Mouse (Mus musculus) urinary bladder, postnatal 36 days (tissue): ENCODE data around the gene Ankrd12.

Experiments
- DNase-seq, 2 experiments: peaks; one replicate each; pipeline ENCODE4 v3.0.0; 2022; ENCODE audit warnings: low spot score in 2 of 2, mixed read lengths in 1 of 2

The Ankrd12 gene

DNA sequence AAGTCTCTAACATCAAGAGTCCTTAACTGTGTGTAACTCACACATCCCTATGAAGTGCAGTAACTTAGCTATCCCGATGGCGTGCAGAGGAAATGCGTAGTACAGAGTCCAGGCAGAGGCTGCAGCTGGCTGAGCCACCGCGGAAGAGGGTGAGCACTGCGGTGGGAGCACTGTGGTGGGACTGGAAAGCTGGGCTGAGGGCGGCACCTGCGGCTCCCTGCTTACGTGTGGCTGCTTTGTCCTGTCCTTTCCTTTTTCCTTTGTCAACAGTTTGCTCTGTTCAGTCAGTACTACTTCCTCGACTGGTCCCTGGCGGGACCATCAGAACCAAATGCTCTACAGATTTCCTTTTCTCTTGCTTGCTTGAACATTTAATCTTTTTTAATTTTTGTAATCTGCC, 109.1 kb downstream of the Ankrd12 start:
- DNase-seq = no peak

DNA sequence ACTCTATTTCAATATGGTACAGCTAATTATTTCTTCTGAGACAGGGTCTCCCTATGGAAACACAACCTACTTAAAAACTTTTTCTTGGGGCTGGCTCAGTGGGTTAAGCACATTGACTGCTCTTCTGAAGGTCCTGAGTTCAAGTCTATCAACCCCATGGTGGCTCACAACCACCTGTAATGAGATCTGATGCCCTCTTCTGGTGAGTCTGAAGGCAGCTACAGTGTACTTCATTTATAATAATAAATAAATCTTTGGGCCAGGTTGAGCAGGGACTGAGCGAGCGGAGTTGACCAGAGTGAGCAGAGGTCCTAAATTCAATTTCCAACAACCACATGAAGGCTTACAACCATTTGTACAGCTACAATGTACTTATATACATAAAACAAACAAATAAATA, 114.6 kb downstream of the Ankrd12 start:
- DNase-seq = no peak

DNA sequence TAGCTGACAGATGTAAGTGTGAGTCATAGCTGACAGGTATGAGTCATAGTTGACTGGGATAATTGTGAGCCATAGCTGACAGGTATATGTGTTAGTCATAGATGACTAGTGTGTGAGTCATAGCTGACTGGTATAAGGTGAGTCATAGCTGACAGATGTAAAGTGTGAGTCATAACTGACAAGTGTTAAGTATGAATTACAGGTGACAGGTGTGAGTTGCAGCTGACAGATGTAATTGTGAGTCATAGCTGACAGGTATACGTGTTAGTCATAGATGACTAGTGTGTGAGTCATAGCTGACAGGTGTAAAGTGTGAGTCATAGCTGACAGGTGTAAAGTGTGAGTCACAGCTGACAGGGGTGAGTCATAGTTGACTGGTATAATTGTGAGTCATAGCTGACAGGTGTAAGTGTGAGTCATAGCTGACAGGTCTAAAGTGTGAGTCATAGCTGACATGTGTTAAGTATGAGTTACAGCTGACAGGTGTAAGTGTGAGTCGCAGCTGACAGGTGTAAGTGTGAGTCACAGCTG, 115.2 kb downstream of the Ankrd12 start:
- DNase-seq = no peak

DNA sequence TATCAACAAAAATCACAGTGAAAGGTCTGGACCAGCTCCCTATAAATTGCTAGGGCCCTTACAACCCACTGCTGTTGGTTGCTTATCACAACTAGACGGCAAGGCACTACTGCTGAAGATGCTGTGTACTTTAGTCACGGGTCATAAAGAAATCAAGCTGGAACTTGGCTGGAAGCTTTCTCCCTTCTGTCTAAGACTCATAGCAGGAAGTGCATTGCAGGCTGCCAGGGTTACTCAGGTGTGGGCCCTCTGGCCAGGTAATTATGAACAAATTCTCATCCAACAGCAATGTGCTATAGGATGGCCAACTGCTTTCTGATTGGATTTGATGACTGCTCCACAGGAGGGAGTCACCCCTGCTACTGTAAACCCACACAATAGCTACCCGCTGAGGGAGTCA, 117.9 kb downstream of the Ankrd12 start:
- no peak for DNase-seq

DNA sequence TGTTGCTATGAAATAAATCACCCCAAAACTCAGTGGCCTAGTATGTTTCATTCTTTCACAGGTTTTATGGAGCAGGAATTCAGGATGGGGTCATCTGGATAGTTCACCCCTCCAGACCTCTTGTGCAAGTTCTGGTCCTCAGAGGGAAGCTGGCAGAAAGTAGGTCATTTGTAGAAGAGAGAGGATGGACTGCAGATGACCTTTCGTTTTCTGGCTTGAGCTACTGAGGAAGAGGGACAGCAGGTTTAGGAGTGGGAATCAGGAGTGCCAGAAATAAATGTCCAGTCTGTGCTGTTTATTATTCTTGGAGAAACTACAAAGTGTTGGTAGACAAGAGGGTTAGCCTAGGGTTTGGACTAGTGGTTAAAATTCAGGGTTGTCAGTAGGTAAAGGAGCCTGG, 118.5 kb downstream of the Ankrd12 start:
- no peak for DNase-seq

DNA sequence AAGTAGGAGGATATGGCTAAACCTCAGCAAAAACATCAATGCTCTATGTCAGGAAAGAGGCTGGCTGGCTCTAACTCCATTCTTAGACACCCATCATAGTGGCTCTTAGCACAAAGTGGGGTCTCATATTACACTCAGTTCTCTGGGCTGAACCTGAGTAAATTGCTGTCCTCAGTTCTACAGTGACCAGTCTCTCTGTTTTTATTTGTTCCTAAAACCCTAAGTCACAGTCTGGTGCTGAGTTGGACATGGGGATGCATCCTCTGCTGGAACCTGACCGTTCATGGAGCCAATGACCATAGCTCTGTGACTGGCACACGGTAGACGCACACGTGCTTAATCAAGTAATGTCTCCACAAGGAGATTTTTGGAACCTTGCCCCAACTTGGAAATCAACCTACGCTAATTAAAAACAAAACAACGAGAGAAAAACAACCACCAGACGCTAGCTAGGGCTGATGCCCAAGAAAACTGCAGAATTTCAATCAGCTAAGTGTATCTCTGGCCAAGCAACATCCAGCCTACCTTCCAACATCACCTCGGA, 119.0 kb downstream of the Ankrd12 start:
- DNase-seq = no peak

DNA sequence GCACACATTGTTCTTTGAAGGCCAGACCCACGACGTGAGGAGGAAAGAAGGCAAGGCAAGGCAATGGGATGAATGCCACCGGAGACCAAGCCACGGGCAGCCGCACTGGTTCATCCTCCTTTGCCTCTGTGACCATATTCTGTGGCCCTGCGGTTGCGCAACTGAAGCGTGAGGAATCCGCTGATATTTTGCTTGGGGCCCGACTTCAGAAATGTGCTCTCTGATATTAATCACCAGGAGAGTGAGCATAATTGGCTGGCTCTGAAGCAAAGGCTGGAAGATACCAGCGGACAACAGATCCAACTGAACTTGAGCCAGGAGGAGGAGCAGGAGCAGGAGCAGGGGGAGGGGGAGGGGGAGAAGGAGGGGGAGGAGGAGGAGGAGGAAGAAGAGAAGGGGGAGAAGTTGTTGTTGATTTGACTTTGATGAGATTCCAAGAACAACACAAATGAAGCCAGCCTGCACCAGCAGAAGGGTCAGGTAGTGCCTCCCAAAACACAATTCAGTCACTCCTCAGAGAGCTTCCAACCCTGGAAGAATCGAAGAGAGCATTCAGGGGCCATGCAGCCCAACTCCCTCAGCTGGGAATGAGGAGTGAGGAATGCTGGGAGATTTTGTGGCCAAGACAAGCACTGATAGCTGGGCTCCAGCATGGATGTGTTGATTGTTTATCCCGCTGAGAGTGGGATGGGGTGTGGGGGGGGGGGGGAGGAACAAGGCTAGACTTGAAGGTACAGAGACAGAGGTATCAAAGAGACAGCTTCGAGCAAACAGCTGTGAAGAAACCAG, 119.7 kb downstream of the Ankrd12 start:
- DNase-seq = peak in 1 of 2 experiments; percentile 60

DNA sequence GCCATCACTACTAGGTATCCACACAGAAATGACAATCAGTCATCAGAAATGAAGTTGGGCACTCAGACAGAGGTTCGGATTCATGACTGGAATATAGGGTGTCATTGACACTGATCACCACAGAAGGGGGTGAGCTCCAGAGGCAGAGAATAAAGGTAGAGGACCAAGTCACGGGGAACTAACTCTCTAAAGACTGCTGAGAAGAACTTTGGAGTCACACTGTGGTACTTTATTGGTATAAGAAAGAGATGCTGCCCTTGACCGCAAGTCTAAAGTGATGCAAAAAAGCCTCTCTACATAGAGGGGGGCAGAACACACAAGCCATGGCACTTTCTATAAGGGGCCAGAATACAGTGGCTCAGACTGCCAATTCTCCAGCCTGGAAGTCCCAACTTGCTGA, 120.7 kb downstream of the Ankrd12 start:
- no peak for DNase-seq

DNA sequence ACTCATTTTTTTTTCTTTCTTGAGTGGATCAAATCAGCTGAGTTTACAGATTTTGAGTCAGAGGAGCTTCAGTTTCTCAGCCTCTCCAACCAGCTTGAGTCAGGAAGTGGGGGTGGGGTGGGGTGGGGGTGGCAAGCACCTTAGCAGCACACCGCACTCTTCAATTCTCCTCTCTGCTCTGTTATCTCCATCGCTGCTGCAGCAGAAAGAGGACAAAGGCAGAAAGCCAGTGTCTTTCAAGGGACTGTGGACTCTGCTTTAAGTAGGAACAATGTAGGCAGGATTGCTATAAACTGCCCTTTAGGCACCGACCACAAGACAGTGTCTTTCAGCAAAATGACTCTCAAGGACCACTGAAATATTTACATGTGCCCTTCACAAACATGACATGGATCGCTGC, 122.9 kb downstream of the Ankrd12 start:
- DNase-seq = no peak

DNA sequence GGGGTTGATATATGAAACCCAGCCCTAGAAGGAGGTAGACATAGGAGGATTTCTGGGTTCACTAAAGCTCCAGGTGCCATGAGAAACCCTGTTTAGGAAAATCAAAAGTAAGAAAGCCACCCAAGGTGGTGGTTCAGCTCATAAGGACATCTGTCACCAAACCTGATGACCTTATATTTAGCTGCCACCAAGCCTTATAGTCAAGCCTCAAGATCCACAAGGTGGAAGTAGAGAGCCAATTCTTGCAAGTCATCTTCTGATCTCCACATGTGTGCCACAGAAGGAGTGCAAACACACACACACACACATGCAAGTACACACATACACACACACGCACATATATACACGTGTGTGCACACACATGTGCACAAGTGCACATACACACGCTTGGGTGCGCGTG, 124.8 kb downstream of the Ankrd12 start:
- DNase-seq = no peak

DNA sequence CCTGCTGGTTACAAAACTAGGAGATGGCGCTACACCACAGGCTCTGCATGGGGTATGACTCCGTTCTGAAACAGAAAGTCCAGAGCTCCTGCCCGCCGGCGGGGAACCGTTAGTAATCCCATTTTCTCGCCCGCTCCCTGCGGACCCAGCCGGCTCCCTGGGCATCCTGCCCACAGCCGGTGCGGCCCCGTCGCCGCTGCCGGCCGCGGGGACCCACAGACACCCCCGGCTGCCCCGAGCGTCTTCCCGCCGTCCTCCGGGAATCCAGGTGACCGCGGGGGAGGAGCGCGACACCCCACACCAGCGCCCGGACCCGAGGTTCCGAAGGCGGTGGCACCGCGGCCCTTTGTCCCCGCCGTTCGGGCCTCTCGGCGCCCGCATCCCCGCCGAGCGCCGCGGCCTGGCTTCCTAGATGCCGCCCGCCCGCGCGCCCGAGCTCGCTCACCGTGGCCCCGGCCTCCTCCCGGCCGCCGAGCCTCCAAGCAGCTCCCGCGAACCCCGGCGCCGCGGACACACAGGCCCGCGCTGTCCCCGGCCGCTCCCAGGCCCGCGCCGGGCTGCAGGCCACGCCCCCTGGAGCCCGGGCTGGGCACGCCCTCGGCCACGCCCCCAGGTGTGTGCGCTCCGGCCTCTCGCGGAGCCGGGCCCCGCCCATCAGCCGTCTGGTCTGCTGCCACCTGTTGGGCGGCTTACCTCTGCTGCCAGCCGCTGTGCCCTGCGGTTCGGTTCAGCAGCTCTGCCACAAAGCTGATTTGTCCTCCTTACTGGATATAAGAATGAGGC, 126.1 kb downstream of the Ankrd12 start, which contains the start of gene Twsg1:
TSS of gene Twsg1 (minus strand) at position 605 of the 783 bp plus-strand sequence.
- DNase-seq = peak; percentile 93 to 94

DNA sequence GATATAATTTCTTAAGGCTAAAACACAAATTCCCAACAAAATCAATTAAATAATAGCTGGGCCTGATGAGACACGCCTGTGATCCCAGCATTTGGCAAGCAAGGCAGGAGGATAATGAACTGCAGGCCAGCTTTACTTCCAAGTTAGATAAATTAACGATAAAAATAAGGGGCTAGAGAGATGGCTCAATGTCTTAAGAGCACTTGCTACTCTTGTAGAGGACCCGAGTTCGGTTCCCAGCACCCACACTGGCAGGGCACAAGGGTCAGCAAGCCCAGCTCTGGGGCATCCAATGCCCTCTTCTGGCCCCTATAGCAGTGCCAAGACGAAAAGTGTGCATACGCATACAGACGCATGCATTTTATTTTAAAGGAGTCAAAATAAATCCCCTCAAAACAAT, 126.7 kb downstream of the Ankrd12 start:
- DNase-seq = no peak

DNA sequence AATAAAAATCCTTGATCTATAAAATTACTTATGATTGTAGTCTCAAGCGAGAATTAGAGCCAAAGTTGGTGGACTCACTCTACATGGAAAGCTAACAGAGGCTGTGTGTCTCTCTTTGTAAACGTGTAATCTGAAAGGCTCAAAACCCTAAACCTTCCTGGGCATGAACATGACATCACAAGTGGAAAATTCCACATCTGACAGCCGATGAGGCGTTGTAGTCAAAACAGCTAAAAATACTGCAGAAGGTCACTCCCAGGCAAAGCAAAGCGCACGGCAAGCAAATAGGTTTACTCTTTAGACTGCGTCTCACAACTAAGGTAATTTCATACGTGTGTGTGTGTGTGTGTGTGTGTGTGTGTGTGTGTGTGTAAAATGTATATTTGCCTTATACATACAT, 129.6 kb downstream of the Ankrd12 start:
- no peak for DNase-seq

DNA sequence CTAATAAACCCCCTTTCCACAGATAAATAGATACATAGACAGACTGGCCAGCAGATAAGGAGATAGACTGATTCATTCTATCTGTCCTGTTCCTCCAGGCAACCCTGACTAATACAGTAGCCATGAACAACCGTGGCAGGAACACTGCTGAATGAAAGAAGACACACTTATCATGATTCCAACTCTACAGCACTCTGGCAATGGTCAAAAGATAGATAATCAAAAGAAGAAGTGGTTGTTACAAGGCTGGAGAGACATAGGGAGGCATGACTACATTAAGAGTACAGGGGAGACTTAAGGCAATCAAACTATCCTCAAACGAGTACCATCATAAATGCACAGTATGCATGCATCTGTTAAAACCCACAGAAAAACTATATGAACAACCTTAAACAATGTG, 131.5 kb downstream of the Ankrd12 start:
- DNase-seq = no peak

DNA sequence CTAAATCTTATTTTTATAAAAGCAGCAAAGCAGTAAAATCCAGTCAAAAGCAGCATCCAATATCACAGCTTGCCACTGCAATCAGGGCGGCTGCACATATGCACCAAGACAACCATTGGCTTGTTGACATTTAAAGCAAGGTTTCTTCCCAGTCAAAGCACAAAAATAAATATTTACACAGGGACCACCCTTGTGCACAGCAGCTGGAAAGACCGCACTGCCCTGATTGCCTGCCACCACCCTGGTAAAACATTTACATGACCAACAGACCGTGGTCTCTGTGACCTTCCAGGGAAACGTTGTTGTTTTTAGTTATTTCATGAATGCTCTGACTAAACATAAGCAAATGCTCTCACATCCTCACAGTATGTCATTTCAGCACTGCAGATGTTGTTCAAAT, 134.5 kb downstream of the Ankrd12 start:
- no peak for DNase-seq

DNA sequence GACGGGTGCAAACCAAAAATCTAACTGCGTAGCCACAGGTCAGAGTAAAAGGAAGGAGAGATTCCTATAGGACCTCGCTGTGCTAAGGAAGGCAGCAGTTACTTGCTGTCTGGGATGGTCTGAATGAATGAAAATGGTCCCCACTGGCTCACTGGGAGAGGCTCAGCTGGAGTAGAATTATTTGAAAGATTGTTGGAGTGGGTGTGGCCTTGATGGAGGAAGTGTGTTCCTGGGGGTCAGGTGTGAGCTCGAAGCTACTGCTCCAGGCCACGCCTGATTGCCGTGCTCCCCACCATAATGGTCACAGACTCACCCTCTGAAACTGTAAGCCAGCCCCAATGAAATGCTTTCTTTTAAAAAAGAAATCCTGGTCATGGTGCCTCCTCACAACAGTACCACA, 135.6 kb downstream of the Ankrd12 start:
- DNase-seq = no peak

DNA sequence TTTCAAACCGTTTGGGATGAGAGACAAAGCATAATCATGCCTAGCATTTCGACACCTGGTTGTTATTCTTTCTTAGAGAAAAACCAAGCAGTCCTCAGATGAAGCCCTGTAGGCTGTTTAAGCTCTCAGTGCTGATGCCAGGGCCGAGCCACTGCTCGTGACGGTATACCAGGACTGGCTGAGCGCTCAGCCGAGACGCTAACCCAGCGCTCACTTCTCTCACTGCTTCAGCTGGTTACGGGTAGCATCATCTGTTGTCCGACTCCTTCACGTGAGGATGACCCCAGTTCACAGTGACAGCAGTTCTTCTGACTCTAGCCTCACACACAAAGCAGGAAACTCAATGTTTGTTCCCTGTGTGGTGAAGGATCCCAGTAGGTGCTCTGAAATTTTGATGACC, 136.7 kb downstream of the Ankrd12 start:
- DNase-seq = no peak

DNA sequence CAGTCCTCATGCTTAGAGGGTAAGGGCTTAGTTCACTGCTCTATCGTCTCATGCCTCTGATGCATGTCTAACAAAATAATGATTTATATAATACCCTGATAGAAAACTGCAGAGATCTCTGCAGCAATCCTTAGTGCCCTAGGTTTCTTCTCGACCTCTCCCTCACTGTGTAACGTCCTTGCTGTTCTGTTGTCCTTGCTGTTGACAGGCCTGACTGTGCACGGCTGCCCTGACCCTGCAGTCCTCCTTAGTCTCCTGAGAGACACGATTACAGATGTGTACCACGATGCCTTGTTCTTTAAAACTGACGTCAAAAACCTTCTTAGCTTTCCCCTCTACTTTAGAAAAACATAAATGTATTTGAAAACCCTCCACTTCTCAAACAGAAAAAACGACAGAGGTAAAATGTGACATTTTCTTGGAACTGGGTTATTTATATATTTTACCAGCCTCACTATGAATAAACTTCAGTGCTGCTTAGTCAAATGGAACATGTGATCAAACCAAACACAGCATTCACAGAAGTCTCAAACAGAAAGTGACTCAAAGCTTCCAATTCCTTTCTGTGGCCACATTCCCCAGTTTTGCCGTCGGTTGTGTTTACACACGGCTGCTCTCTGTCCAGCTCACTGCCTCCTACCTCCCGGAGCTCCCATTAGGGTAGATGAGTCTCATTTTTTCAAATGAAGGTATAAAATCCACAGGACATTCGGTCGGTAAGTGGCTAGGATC, 137.3 kb downstream of the Ankrd12 start:
- no peak for DNase-seq

DNA sequence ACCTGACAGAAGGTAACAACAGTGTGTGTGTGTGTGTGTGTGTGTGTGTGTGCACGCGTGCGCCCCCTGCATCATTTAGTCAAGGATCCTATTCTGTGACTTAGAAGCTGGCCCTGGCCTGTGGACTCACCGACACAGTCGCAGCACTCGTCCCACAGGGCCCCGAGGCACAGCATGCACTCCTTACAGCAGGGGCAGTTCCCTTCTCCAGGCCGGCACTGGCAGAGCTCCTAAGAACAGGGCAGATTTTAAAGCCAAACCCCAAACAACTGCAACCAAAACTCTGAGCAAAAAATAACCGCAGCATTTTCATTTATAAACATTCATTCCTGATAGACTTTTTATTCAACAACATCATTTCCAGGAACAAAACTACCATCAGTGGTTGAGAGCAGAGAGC, 139.2 kb downstream of the Ankrd12 start:
- DNase-seq = no peak

DNA sequence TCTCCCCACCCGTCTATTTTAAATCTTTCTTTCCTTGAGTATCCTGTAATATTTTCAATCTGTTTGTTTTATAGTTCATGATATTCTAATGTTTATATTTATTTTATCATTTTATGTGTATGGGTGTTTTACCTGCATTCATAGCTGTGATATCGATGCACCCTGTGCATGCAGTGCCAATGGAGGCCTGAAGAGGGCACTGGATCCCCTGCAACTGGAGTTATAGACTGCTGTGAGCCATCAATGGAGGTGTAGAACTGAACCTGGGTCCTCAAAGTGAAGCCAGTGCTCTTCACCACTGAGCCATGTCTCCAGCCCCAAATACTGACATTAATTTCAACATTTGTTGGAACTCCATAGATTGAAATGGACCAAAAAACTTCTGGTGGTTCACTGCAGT, 143.1 kb downstream of the Ankrd12 start:
- no peak for DNase-seq

DNA sequence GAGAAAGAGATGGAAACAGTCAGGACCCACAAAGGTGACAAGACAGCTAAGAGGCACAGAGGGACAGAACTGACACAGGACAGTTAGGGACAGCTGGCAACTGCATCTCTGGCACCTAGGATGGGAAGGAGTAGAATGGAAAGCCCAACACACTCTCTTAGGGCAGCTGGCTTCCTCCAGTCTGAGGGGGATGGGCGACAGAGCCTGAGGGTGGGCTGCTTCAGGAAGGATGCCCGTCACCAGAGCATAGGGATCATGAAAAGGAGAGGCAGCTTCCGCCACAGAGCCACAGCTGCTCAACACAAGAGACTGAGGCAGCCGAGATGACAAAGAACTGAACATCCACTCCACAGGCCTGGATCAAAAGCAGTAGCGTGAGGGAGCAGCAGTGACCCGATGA, 145.4 kb downstream of the Ankrd12 start:
- no peak for DNase-seq

DNA sequence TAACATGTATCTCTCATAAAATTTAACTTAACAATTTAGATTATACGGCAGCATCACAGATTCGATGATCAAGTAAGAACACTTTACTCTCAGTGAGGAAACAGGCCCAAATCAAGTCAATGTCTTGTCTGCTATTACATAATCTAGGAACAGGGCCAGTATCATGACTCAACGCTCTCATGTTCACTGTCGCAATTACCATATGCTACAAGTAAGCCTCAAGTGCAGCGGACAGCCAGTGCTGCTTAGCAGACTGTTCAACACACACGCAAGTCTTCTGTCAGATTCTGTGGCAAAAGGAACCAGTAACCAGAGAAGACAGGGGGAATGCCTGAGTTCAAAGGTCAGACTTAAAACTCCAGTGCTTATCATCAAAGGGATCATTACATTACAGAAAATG, 145.9 kb downstream of the Ankrd12 start:
- DNase-seq = peak in 1 of 2 experiments; percentile 59
